Comparison of ENCODE assay signal across 8 mouse cellular contexts in genomic region chr5:51551852-51552482, GRCm38 (mm10). TPM values are rescaled to one million over a fixed set of nuclear protein-coding genes. Genes with fewer than 3 reads are reported as not detected.
A peak's percentile ranks its signal among the peaks of the same experiment; 100 is the strongest.
DNase-seq lines count a peak whose midpoint lies in the region; ATAC-seq and TF ChIP-seq lines count a peak whose summit lies in the region.

No protein-coding gene starts in this region.

- no peaks in the 10 kb centered on the region for H3K79me2 ChIP-seq in myocyte (ENCODE audit: control insufficient read depth, insufficient read depth)

- no peaks in the 10 kb centered on the region for H3K27me3 ChIP-seq in spleen, adult 2 months (ENCODE audit: control insufficient read depth, insufficient read depth, low read length)
- 0 out of 2 replicates have a peak, but pooled peaks cover 5% of the 10 kb centered on the region for H3K27me3 ChIP-seq in limb, embryonic 13.5 days
- H3K27me3 ChIP-seq in myocyte (ENCODE audit: control insufficient read depth, insufficient read depth, insufficient read length): no peaks in the 10 kb centered on the region

- no peak for TF ChIP-seq CTCF in spleen, adult 2 months (IDR thresholded peaks at IDR 0.05; ENCODE audit: extremely low read depth, insufficient read depth, insufficient read length, insufficient replicate concordance)

- no peak for ATAC-seq in limb, embryonic 13.5 days (ENCODE audit: low FRiP score, low read depth)
- ATAC-seq in monocyte, adult 5-6 weeks (replicated peaks; ENCODE audit: insufficient number of reproducible peaks, low FRiP score, low TSS enrichment, poor library complexity, severe bottlenecking): no peak

- peaks cover 3% of the 10 kb centered on the region; the same call in 1 of the 2 replicates for H3K4me1 ChIP-seq in spleen, adult 2 months (ENCODE audit: control insufficient read depth, insufficient read depth, insufficient read length)
- H3K4me1 ChIP-seq in limb, embryonic 13.5 days: peaks cover 16% of the 10 kb centered on the region

- no peaks in the 10 kb centered on the region for H3K36me3 ChIP-seq in spleen, adult 2 months (ENCODE audit: control insufficient read depth, insufficient read depth, low read length)
- H3K36me3 ChIP-seq in limb, embryonic 13.5 days: no peaks in the 10 kb centered on the region
- H3K36me3 ChIP-seq in myocyte (ENCODE audit: control insufficient read depth, insufficient read depth): no peaks in the 10 kb centered on the region

- 3% methylated on average over 12 of the region's 12 CpGs for WGBS in spleen, adult 2 months
- WGBS in limb, embryonic 13.5 days: 17% methylated on average over 12 of the region's 12 CpGs

- peak overlapping the region; percentile 0; the same call in 1 of the 2 replicates for H3K27ac ChIP-seq in spleen, adult 2 months (ENCODE audit: insufficient read depth, low read length)
- peak overlapping the region; percentile 73; the same call in 1 of the 2 replicates for H3K27ac ChIP-seq in limb, embryonic 13.5 days

- no peak for TF ChIP-seq POLR2A in spleen, adult 2 months (IDR thresholded peaks at IDR 0.05; ENCODE audit: low read depth, low read length)
- TF ChIP-seq POLR2A in myocyte (IDR thresholded peaks at IDR 0.05; ENCODE audit: insufficient read length, low read depth): no peak

- H3K9me3 ChIP-seq in limb, embryonic 13.5 days: no peaks in the 10 kb centered on the region

- H3ac ChIP-seq in myocyte (ENCODE audit: control insufficient read depth, insufficient read length): peak overlapping the region; percentile 43

- H3K4me3 ChIP-seq in spleen, adult 2 months (ENCODE audit: extremely low read depth, insufficient read depth, insufficient read length): peak overlapping the region; percentile 66
- peak overlapping the region; percentile 61 for H3K4me3 ChIP-seq in limb, embryonic 13.5 days
- peak overlapping the region; percentile 66 for H3K4me3 ChIP-seq in myocyte

- H3K4me2 ChIP-seq in limb, embryonic 13.5 days (replicated peaks): peak overlapping the region; percentile 71
- peak overlapping the region; percentile 81 for H3K4me2 ChIP-seq in myocyte (ENCODE audit: low read depth)

- DNase-seq in adrenal gland, postnatal 36 days: peak; percentile 22 to 41
- no peak for DNase-seq in adrenal gland, adult 8-10 months
- DNase-seq in spleen, adult 2 months (ENCODE audit: low read depth in 1 of 2, low spot score in 2 of 2): peak in 1 of 2 experiments; percentile 4
- DNase-seq in spleen, adult 18-20 months: no peak
- no peak for DNase-seq in cerebellum, postnatal 25 days

- H3K9ac ChIP-seq in limb, embryonic 13.5 days: peak overlapping the region; percentile 67

TF ChIP-seq in myocyte, 11 proteins besides CTCF, POLR2A, EP300 and RAD21:
- TF ChIP-seq E2F4 (IDR thresholded peaks at IDR 0.05; ENCODE audit: insufficient read depth) (no peak), SRF (IDR thresholded peaks at IDR 0.05; ENCODE audit: control insufficient read depth, insufficient read length, low read depth) (no peak), MYOG (IDR thresholded peaks at IDR 0.05; ENCODE audit: control insufficient read depth in 1 of 3, insufficient read depth in 1 of 3, insufficient read length in 2 of 3, low read depth in 2 of 3) (no peak), CEBPB (IDR thresholded peaks at IDR 0.05; ENCODE audit: insufficient read depth, poor library complexity, severe bottlenecking) (no peak), TCF3 (IDR thresholded peaks at IDR 0.05; ENCODE audit: insufficient read length, low read depth) (no peak), USF1 (IDR thresholded peaks at IDR 0.05; ENCODE audit: low read depth) (no peak), MAX (IDR thresholded peaks at IDR 0.05; ENCODE audit: low read depth) (no peak)

RNA-seq across cellular contexts. Expression of gene Ppargc1a, which starts 15.6 kb away (rescaled TPM):
- total RNA-seq in adrenal gland, postnatal 36 days (2021): 1 to 10 TPM; 7.6 to 8.3 TPM
- total RNA-seq in adrenal gland, adult 8-10 months (2022): 1 to 10 TPM; 3.6 to 6.3 (median 4.6) TPM
- polyA plus RNA-seq in spleen, adult 2 months (2012; rRNA removed): 0.23 and 0.30 TPM in 2 replicates
- polyA plus RNA-seq in limb, embryonic 13.5 days (2015; fragmentation: Nextera tagmentation; extraction: Ambion mirVana): 2.6 and 3.4 TPM in 2 replicates
- 2.1 TPM for polyA plus RNA-seq in myocyte (2012; fragmentation: generic; extraction: Trizol)
- 0.38 to 1.3 TPM (median 0.75 TPM) in 3 replicates for total RNA-seq in monocyte, adult 5-6 weeks (2017)

Comparison
In these comparisons a context has a peak if more than half of its experiments do, and no peak if none do; other contexts are left out.
1. DNase-seq: peak in adrenal gland, postnatal 36 days (2 of 2); none in adrenal gland, adult 8-10 months (single experiment), spleen, adult 18-20 months (0 of 2) and cerebellum, postnatal 25 days (0 of 2).
2. Peak in every context shown above with its lines, with median percentiles within 50 percentile points of each other: H3K4me3 ChIP-seq.